Mouse (Mus musculus) hindbrain, embryonic 16.5 days (tissue): ENCODE data around the gene Pkd1l1. TPM values are rescaled to one million over a fixed set of nuclear protein-coding genes. Genes with fewer than 3 reads are reported as not detected.

Source experiments
- ATAC-seq: fragments of 200-750 bp; cut with Nextera tagmentation; 2 replicates; pipeline ENCODE4 v1.8.0; 2017; ENCODE audit warnings: moderate TSS enrichment, moderate library complexity
- H3K27ac ChIP-seq: fragments of 300-500 bp; sonication (generic); 2 replicates; pipeline ENCODE4 v1.5.1; 2014; ENCODE audit warnings: low read depth, mild to moderate bottlenecking, control low read depth, low read length, moderate library complexity
- H3K27me3 ChIP-seq: fragments of 300-500 bp; sonication (generic); replicated peaks from 2 replicates; pipeline ENCODE4 v1.6.1; 2014; ENCODE audit warnings: low read length; ENCODE audit not compliant: control insufficient read depth, insufficient read depth
- H3K36me3 ChIP-seq: fragments of 300-500 bp; sonication (generic); 2 replicates; pipeline ENCODE4 v1.6.1; 2014; ENCODE audit warnings: mild to moderate bottlenecking, low read length, moderate library complexity, mixed read lengths; ENCODE audit not compliant: control insufficient read depth, insufficient read depth
- H3K4me1 ChIP-seq: fragments of 300-500 bp; sonication (generic); 2 replicates; pipeline ENCODE4 v1.6.1; 2014; ENCODE audit warnings: low read depth, low read length; ENCODE audit not compliant: control insufficient read depth, insufficient read depth
- H3K4me2 ChIP-seq: fragments of 300-500 bp; sonication (generic); 2 replicates; pipeline ENCODE4 v1.6.1; 2014; ENCODE audit warnings: mild to moderate bottlenecking, low read length, control low read depth, moderate library complexity
- H3K4me3 ChIP-seq: fragments of 300-500 bp; sonication (generic); 2 replicates; pipeline ENCODE4 v1.5.1; 2014; ENCODE audit warnings: mild to moderate bottlenecking, low read length, control low read depth, moderate library complexity
- H3K9ac ChIP-seq: fragments of 300-500 bp; sonication (generic); 2 replicates; pipeline ENCODE4 v1.6.1; 2014; ENCODE audit warnings: low read depth, mild to moderate bottlenecking, control low read depth, low read length, moderate library complexity
- H3K9me3 ChIP-seq: fragments of 300-500 bp; sonication (generic); 2 replicates; pipeline ENCODE4 v1.6.1; 2014; ENCODE audit warnings: mild to moderate bottlenecking, low read length, moderate library complexity; ENCODE audit not compliant: control insufficient read depth
- WGBS: fragments of 180-500 bp; shearing (Covaris S2); extraction: QIAGEN DNeasy Blood & Tissue Kit; methylation state at CpG from one replicate; pipeline ENCODE4 v1.1.7; 2014; 5-methylcytosine and 5-hydroxymethylcytosine counted together
- polyA plus RNA-seq: library from polyadenylated mRNA; unstranded; fragments of >200 nt; fragmentation: Nextera tagmentation; extraction: Ambion mirVana; gene quantifications from 2 replicates; pipeline ENCODE4 v1.2.1, GENCODE M21; 2015

Pkd1l1 gene
- polyA plus RNA-seq, 1 experiment from 2014 or later, result 0.25 TPM

DNA sequence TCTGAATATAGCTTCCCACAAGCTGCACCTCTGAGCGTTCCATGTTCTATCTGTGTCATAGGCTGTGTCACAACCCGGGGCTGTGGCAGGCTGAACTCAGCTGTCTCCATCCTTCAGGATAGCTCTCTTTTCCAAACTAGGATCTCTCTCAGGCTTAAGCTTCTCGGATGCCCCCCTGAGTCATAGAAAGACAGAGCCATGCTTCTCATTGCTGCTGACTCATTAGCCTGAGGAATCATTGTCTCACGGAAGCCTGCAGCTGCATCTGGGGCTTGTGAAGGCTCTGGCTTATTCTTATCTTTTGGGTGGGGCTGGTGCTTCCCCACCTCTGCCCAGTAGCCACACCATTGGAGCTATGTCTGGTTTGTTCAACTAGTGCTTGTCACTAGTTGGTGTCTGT is 151.7 kb downstream of the Pkd1l1 start:
- Histone ChIP-seq H3K9me3 (no peaks in the 10 kb centered on the region), H3K36me3 (no peaks in the 10 kb centered on the region), H3K27ac (no peak overlapping the region), H3K4me3 (no peak overlapping the region), H3K4me1 (no peaks in the 10 kb centered on the region), H3K4me2 (no peak overlapping the region), H3K27me3 (no peaks in the 10 kb centered on the region), H3K9ac (no peak overlapping the region)
- no peak for ATAC-seq
- WGBS, result 88% methylated on average over 4 of the region's 4 CpGs

DNA sequence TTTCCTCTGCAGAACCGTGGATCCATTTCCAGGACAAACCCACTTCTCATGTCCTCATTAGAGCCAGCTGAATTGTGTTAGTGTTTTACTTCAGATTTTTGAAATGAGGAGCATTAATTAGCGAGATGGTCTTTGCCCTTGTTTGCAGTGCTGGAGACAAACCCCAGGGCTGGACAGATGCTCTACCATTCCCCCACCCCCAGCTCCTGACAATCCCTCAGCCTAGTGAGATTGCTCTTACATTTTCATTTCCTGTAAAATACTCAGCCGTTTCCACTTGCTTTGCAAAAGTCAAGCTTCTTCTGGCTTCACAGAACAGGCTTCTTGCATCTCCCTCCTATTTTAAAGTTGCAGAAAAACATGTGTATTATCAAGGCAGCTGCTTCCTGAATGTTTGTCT is 155.7 kb downstream of the Pkd1l1 start:
- no peaks in the 10 kb centered on the region for H3K36me3 ChIP-seq
- ATAC-seq, result peak; percentile 56; the same call in 1 of the 2 replicates
- no peak overlapping the region for H3K4me3 ChIP-seq
- H3K27me3 ChIP-seq, result no peaks in the 10 kb centered on the region
- 71% methylated on average over 3 of the region's 3 CpGs for WGBS
- H3K27ac ChIP-seq, result no peak overlapping the region
- no peaks in the 10 kb centered on the region for H3K9me3 ChIP-seq
- H3K4me2 ChIP-seq, result no peak overlapping the region
- no peak overlapping the region for H3K9ac ChIP-seq
- H3K4me1 ChIP-seq, result no peaks in the 10 kb centered on the region

DNA sequence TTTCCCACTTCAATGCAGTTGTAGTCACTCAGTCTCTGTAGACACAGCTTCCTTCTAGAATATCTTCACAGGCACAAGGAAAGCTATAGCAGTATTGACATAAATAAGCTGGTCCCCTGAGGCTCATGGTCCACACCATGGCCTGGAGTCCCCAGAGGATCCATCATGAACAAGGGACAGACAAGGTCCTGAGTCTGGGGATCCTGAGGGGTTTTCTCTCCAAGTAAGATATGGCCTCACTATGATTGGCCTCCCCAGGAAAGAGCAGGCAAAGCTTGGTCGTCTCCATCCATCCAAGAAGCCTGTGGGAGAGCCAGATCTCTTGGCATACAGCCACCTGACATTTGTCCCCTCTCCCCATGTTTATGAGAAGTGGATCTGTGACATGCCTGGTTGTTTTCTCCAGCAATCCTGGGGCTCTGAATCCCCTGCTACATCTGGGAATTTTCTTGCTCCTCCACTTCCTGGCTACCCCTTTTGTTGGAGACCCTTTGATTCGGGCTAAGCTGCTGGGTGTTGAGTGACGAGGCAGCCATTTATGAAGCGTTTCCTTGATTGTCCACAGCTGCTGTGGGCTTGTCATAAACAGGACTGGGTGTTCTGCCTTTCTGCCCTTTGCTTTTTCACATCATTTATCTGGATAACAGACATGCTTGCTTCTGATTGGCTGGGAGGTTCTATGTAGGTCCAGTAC is 158.8 kb downstream of the Pkd1l1 start:
- H3K9ac ChIP-seq, result no peak overlapping the region
- 56% methylated on average over 4 of the region's 4 CpGs for WGBS
- H3K27ac ChIP-seq, result no peak overlapping the region
- no peak for ATAC-seq
- H3K4me3 ChIP-seq, result no peak overlapping the region
- H3K27me3 ChIP-seq, result no peaks in the 10 kb centered on the region
- H3K9me3 ChIP-seq, result no peaks in the 10 kb centered on the region
- H3K4me2 ChIP-seq, result no peak overlapping the region
- no peaks in the 10 kb centered on the region for H3K36me3 ChIP-seq
- no peaks in the 10 kb centered on the region for H3K4me1 ChIP-seq

DNA sequence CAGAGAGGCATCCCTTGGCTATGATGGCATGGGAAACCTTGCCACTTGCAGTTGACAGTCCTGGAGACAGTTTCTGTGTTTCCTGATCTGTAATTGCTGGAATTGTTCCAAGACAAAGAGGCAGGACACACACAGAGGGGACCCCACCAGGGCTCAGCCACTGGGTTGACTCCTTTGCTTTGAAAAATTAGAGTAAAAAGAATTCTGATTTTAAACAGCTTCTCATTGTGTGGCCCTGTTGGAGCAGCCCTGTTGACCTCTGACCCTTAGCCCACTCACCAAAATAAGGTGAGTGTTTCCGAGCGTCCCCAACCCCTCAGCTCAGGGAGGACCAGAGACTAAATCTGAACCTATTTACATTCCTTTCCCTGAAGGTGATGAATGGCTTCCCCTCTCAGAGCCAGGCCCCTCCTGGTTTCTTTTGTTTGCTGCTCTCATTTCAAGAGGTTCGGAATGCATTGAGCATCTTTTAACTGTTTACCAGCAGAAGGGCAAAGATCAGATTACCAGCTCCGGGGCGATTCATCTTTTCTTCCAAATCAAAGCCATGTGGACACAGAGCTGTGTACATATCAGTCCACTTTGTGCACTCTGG is 161.5 kb downstream of the Pkd1l1 start:
- Histone ChIP-seq H3K4me3 (no peak overlapping the region), H3K27me3 (no peaks in the 10 kb centered on the region), H3K27ac (no peak overlapping the region), H3K4me1 (no peaks in the 10 kb centered on the region), H3K9me3 (no peaks in the 10 kb centered on the region), H3K4me2 (no peak overlapping the region), H3K36me3 (no peaks in the 10 kb centered on the region), H3K9ac (no peak overlapping the region)
- no peak for ATAC-seq
- WGBS, result 8% methylated on average over 5 of the region's 5 CpGs

- H3K4me3 ChIP-seq, result no peak overlapping the region
- H3K36me3 ChIP-seq, result no peaks in the 10 kb centered on the region
- no peaks in the 10 kb centered on the region for H3K4me1 ChIP-seq
- H3K4me2 ChIP-seq, result no peak overlapping the region
- H3K9me3 ChIP-seq, result no peaks in the 10 kb centered on the region
- no peaks in the 10 kb centered on the region for H3K27me3 ChIP-seq
- no peak overlapping the region for H3K9ac ChIP-seq
- 64% methylated on average over 1 of the region's 1 CpGs for WGBS
- ATAC-seq, result no peak
- no peak overlapping the region for H3K27ac ChIP-seq
These were observed 163.4 kb downstream of the Pkd1l1 start for GRCm38 (mm10) chr11:8809644-8810043.

DNA sequence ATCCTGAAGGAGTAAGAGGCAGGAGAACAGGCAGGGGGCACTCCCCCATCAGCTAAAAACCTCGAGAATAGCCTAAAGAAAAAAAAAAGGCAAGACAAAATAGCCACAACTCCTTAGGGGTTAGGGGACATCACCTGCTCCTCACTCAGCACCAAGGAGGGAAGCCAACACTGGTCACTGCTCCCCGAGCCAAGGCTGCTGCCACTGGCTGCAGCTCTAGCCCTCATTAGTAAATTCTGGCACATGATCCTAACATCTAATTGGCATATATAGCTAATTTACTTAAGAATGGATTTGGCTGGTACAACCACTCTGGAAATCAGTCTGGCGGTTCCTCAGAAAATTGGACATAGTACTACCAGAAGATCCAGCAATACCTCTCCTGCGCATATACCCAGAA is 166.1 kb downstream of the Pkd1l1 start:
- 75% methylated on average over 4 of the region's 4 CpGs for WGBS

GRCm38 (mm10) chr11:8804178-8804577 is 168.9 kb downstream of the Pkd1l1 start:
- 72% methylated on average over 3 of the region's 3 CpGs for WGBS
- H3K27ac ChIP-seq, result no peak overlapping the region
- no peaks in the 10 kb centered on the region for H3K9me3 ChIP-seq
- peak; percentile 91 for ATAC-seq
- no peaks in the 10 kb centered on the region for H3K27me3 ChIP-seq
- H3K9ac ChIP-seq, result no peak overlapping the region
- no peak overlapping the region for H3K4me3 ChIP-seq
- no peak overlapping the region for H3K4me2 ChIP-seq
- H3K4me1 ChIP-seq, result no peaks in the 10 kb centered on the region
- H3K36me3 ChIP-seq, result no peaks in the 10 kb centered on the region

More for the DNA sequence above, 166.1 kb downstream of the Pkd1l1 start:
- H3K27ac ChIP-seq, result no peak overlapping the region
- H3K4me1 ChIP-seq, result no peaks in the 10 kb centered on the region
- no peak overlapping the region for H3K4me2 ChIP-seq
- no peak overlapping the region for H3K4me3 ChIP-seq
- H3K9ac ChIP-seq, result no peak overlapping the region
- no peaks in the 10 kb centered on the region for H3K9me3 ChIP-seq
- H3K36me3 ChIP-seq, result no peaks in the 10 kb centered on the region
- no peaks in the 10 kb centered on the region for H3K27me3 ChIP-seq
- ATAC-seq, result no peak

GRCm38 (mm10) chr11:8797486-8797885 is 175.6 kb downstream of the Pkd1l1 start:
- WGBS, result 79% methylated on average over 5 of the region's 5 CpGs
- no peaks in the 10 kb centered on the region for H3K27me3 ChIP-seq
- no peak overlapping the region for H3K4me3 ChIP-seq
- no peaks in the 10 kb centered on the region for H3K36me3 ChIP-seq
- no peak overlapping the region for H3K27ac ChIP-seq
- no peaks in the 10 kb centered on the region for H3K9me3 ChIP-seq
- H3K4me2 ChIP-seq, result no peak overlapping the region
- no peaks in the 10 kb centered on the region for H3K4me1 ChIP-seq
- ATAC-seq, result no peak
- H3K9ac ChIP-seq, result no peak overlapping the region

DNA sequence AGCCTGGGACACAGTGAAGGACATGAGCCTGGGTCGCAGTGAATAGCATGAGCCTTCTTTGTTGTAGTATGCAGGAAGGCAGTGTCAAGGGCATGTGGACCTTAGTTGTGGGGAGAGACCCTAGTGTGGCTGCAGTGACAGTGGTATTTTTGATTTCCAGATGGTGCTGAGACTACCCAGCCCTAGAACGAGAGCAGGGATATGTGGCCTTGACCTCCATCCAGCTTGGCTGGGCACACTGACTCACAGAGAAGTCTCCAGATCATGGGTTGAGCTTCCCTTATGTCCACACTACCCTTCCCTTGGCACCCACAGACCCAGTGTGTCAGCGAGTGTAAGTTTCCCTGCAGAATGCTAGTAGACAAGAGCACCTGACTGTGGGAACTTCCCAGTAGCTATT is 178.0 kb downstream of the Pkd1l1 start:
- ATAC-seq, result no peak
- WGBS, result 87% methylated on average over 3 of the region's 3 CpGs
- H3K9me3 ChIP-seq, result no peaks in the 10 kb centered on the region

More for the DNA sequence above, 178.0 kb downstream of the Pkd1l1 start:
- Histone ChIP-seq H3K27me3 (no peaks in the 10 kb centered on the region), H3K4me3 (no peak overlapping the region), H3K4me1 (no peaks in the 10 kb centered on the region), H3K4me2 (no peak overlapping the region), H3K27ac (no peak overlapping the region), H3K36me3 (no peaks in the 10 kb centered on the region), H3K9ac (no peak overlapping the region)
